ENCODE assay signal across 20 mouse cellular contexts in genomic region chr16:21404631-21405030, GRCm38 (mm10). TPM values are rescaled to one million over a fixed set of nuclear protein-coding genes. Genes with fewer than 3 reads are reported as not detected.
DNase-seq lines count a peak whose midpoint lies in the region; ATAC-seq lines count a peak whose summit lies in the region.
"Had no signal": no experiment of that assay in that cellular context is flagged by ENCODE, and none has a peak within 500 bp of the region (broad histone marks: within the 10 kb centered on the region; RNA-seq: fewer than 3 reads in every experiment).

No protein-coding gene starts in this region.

- 56% methylated on average over 5 of the region's 5 CpGs for WGBS in forebrain, embryonic 10.5 days
- 59% methylated on average over 5 of the region's 5 CpGs for WGBS in forebrain, embryonic 16.5 days
- 27% methylated on average over 5 of the region's 5 CpGs for WGBS in intestine, embryonic 14.5 days
- WGBS in intestine, embryonic 15.5 days, result 34% methylated on average over 5 of the region's 5 CpGs
- WGBS in kidney, embryonic 14.5 days, result 55% methylated on average over 5 of the region's 5 CpGs
- WGBS in limb, embryonic 11.5 days, result 30% methylated on average over 5 of the region's 5 CpGs

- no peak overlapping the region for H3K4me2 ChIP-seq in forebrain, embryonic 16.5 days (ENCODE audit: low read length)
- H3K4me2 ChIP-seq in intestine, embryonic 14.5 days (ENCODE audit: low read length), result no peak overlapping the region
- H3K4me2 ChIP-seq in intestine, embryonic 15.5 days (replicated peaks), result no peak overlapping the region
- H3K4me2 ChIP-seq in kidney, embryonic 14.5 days (replicated peaks; ENCODE audit: low read depth, low read length), result no peak overlapping the region
- no peak overlapping the region for H3K4me2 ChIP-seq in limb, embryonic 11.5 days (ENCODE audit: low read depth, severe bottlenecking)
- H3K4me2 ChIP-seq: heart, embryonic 12.5 days; liver, embryonic 11.5 days; neural tube, embryonic 12.5 days had no signal

- peak overlapping the region; percentile 71; the same call in 1 of the 2 replicates for H3K27ac ChIP-seq in forebrain, embryonic 10.5 days
- H3K27ac ChIP-seq in forebrain, embryonic 16.5 days (ENCODE audit: low read length), result no peak overlapping the region
- H3K27ac ChIP-seq in intestine, embryonic 14.5 days (ENCODE audit: low read depth), result peak overlapping the region; percentile 73
- H3K27ac ChIP-seq in intestine, embryonic 15.5 days, result no peak overlapping the region
- H3K27ac ChIP-seq in kidney, embryonic 14.5 days (ENCODE audit: low read depth, low read length), result no peak overlapping the region
- peak overlapping the region; percentile 68; the same call in 1 of the 2 replicates for H3K27ac ChIP-seq in limb, embryonic 11.5 days (replicated peaks; ENCODE audit: low read depth, low read length)

- peaks cover 32% of the 10 kb centered on the region for H3K4me1 ChIP-seq in forebrain, embryonic 10.5 days
- no peaks in the 10 kb centered on the region for H3K4me1 ChIP-seq in forebrain, embryonic 16.5 days (replicated peaks; ENCODE audit: control insufficient read depth, insufficient read depth, low read length)
- H3K4me1 ChIP-seq in intestine, embryonic 14.5 days (replicated peaks; ENCODE audit: control insufficient read depth, insufficient read depth, low read length), result peaks cover 34% of the 10 kb centered on the region
- H3K4me1 ChIP-seq in intestine, embryonic 15.5 days (replicated peaks), result peaks cover 14% of the 10 kb centered on the region
- H3K4me1 ChIP-seq in kidney, embryonic 14.5 days (ENCODE audit: control insufficient read depth, insufficient read depth, low read length), result peaks cover 6% of the 10 kb centered on the region; the same call in 1 of the 2 replicates
- H3K4me1 ChIP-seq in limb, embryonic 11.5 days (ENCODE audit: control insufficient read depth, insufficient read depth, low read length), result peaks cover 26% of the 10 kb centered on the region

- H3K4me3 ChIP-seq in forebrain, embryonic 10.5 days, result no peak overlapping the region
- H3K4me3 ChIP-seq in forebrain, embryonic 16.5 days (replicated peaks; ENCODE audit: low read length), result no peak overlapping the region
- H3K4me3 ChIP-seq in intestine, embryonic 14.5 days (ENCODE audit: low read depth, low read length), result no peak overlapping the region
- H3K4me3 ChIP-seq in intestine, embryonic 15.5 days (replicated peaks), result no peak overlapping the region
- no peak overlapping the region for H3K4me3 ChIP-seq in kidney, embryonic 14.5 days (ENCODE audit: low read length)
- no peak overlapping the region for H3K4me3 ChIP-seq in limb, embryonic 11.5 days (ENCODE audit: low read depth, low read length)
- H3K4me3 ChIP-seq: heart, embryonic 12.5 days; neural tube, embryonic 12.5 days had no signal

- H3K36me3 ChIP-seq in forebrain, embryonic 10.5 days (replicated peaks), result no peaks in the 10 kb centered on the region
- no peaks in the 10 kb centered on the region for H3K36me3 ChIP-seq in forebrain, embryonic 16.5 days (ENCODE audit: control insufficient read depth, insufficient read depth)
- H3K36me3 ChIP-seq in intestine, embryonic 14.5 days (ENCODE audit: control insufficient read depth, insufficient read depth, low read length), result no peaks in the 10 kb centered on the region
- no peaks in the 10 kb centered on the region for H3K36me3 ChIP-seq in intestine, embryonic 15.5 days
- H3K36me3 ChIP-seq in kidney, embryonic 14.5 days (ENCODE audit: control insufficient read depth, insufficient read depth, low read length), result no peaks in the 10 kb centered on the region
- no peaks in the 10 kb centered on the region for H3K36me3 ChIP-seq in limb, embryonic 11.5 days (ENCODE audit: control insufficient read depth, insufficient read depth, low read length)
- H3K36me3 ChIP-seq: heart, embryonic 12.5 days; neural tube, embryonic 12.5 days had no signal

- H3K27me3 ChIP-seq in forebrain, embryonic 10.5 days (ENCODE audit: poor library complexity, severe bottlenecking), result peaks cover 12% of the 10 kb centered on the region
- H3K27me3 ChIP-seq in forebrain, embryonic 16.5 days (replicated peaks; ENCODE audit: control insufficient read depth, insufficient read depth, low read length), result no peaks in the 10 kb centered on the region
- no peaks in the 10 kb centered on the region for H3K27me3 ChIP-seq in intestine, embryonic 14.5 days (replicated peaks; ENCODE audit: control insufficient read depth, insufficient read depth, low read length)
- H3K27me3 ChIP-seq in intestine, embryonic 15.5 days (replicated peaks), result no peaks in the 10 kb centered on the region
- H3K27me3 ChIP-seq in kidney, embryonic 14.5 days (ENCODE audit: control insufficient read depth, insufficient read depth, low read length), result no peaks in the 10 kb centered on the region; the same call in 1 of the 2 replicates
- no peaks in the 10 kb centered on the region for H3K27me3 ChIP-seq in limb, embryonic 11.5 days (ENCODE audit: control insufficient read depth, insufficient read depth, low read length)
- H3K27me3 ChIP-seq: heart, embryonic 12.5 days; neural tube, embryonic 12.5 days had no signal

- DNase-seq in forebrain, embryonic 10.5 days (ENCODE audit: extremely low spot score, low spot score), result no peak
- no peak for DNase-seq in intestine, embryonic 14.5 days (ENCODE audit: low spot score)
- peak; percentile 43 to 56 for DNase-seq in kidney, postnatal 36 days
- no peak for DNase-seq in limb, embryonic 11.5 days (ENCODE audit: low spot score)
- DNase-seq in cerebellum, postnatal 36 days, result no peak
- DNase-seq: adrenal gland, postnatal 25 days; cerebellum, adult 18-20 months; forebrain, postnatal 0 days; gastrocnemius, postnatal 36 days; lung, adult 18-20 months; right cerebral cortex, postnatal 4 days; thymus, postnatal 14 days had no signal

- no peak overlapping the region for H3K9ac ChIP-seq in forebrain, embryonic 16.5 days (replicated peaks; ENCODE audit: low read depth, low read length)
- no peak overlapping the region for H3K9ac ChIP-seq in intestine, embryonic 14.5 days (ENCODE audit: low read length)
- no peak overlapping the region for H3K9ac ChIP-seq in intestine, embryonic 15.5 days
- H3K9ac ChIP-seq in kidney, embryonic 14.5 days (ENCODE audit: low read depth, low read length), result no peak overlapping the region
- no peak overlapping the region for H3K9ac ChIP-seq in limb, embryonic 11.5 days (ENCODE audit: low read length)
- H3K9ac ChIP-seq: forebrain, postnatal 0 days; heart, embryonic 12.5 days; neural tube, embryonic 12.5 days had no signal

- H3K9me3 ChIP-seq in forebrain, embryonic 10.5 days, result no peaks in the 10 kb centered on the region
- H3K9me3 ChIP-seq in forebrain, embryonic 16.5 days (ENCODE audit: control insufficient read depth, low read length), result no peaks in the 10 kb centered on the region
- H3K9me3 ChIP-seq in intestine, embryonic 14.5 days (ENCODE audit: control insufficient read depth, low read length), result no peaks in the 10 kb centered on the region
- no peaks in the 10 kb centered on the region for H3K9me3 ChIP-seq in intestine, embryonic 15.5 days
- H3K9me3 ChIP-seq in kidney, embryonic 14.5 days (ENCODE audit: control insufficient read depth, low read length), result no peaks in the 10 kb centered on the region
- no peaks in the 10 kb centered on the region for H3K9me3 ChIP-seq in limb, embryonic 11.5 days (ENCODE audit: control insufficient read depth, low read length)
- H3K9me3 ChIP-seq: heart, embryonic 12.5 days; megakaryocyte, embryonic 14.5 days; neural tube, embryonic 12.5 days had no signal

- ATAC-seq in forebrain, embryonic 16.5 days, result no peak
- no peak for ATAC-seq in intestine, embryonic 14.5 days (replicated peaks; ENCODE audit: low FRiP score, low TSS enrichment, low read depth)
- no peak for ATAC-seq in intestine, embryonic 15.5 days
- no peak for ATAC-seq in kidney, embryonic 14.5 days (ENCODE audit: low FRiP score, low TSS enrichment)
- no peak for ATAC-seq in limb, embryonic 11.5 days (ENCODE audit: insufficient number of reproducible peaks, low FRiP score, low TSS enrichment, low read depth)
- ATAC-seq: forebrain, postnatal 0 days; inflammation-experienced regulatory T-cells, adult 6 months had no signal

RNA-seq across cellular contexts. Expression of gene Vps8, which starts 18.3 kb away (rescaled TPM):
- polyA plus RNA-seq in forebrain, embryonic 10.5 days (2016; fragmentation: Nextera tagmentation; extraction: Ambion mirVana), result 19.7 and 21.0 TPM in 2 replicates
- 37.5 and 39.6 TPM in 2 replicates for polyA plus RNA-seq in forebrain, embryonic 16.5 days (2015; fragmentation: Nextera tagmentation; extraction: Ambion mirVana)
- 14.4 and 20.8 TPM in 2 replicates for polyA plus RNA-seq in intestine, embryonic 14.5 days (2014; fragmentation: Nextera tagmentation; extraction: Ambion mirVana)
- 13.9 and 18.4 TPM in 2 replicates for polyA plus RNA-seq in intestine, embryonic 15.5 days (2015; fragmentation: Nextera tagmentation; extraction: Ambion mirVana)
- polyA plus RNA-seq in kidney, embryonic 14.5 days (2014; fragmentation: Nextera tagmentation; extraction: Ambion mirVana), result 6.1 and 14.2 TPM in 2 replicates
- 15.1 and 17.7 TPM in 2 replicates for polyA plus RNA-seq in limb, embryonic 11.5 days (2014; fragmentation: Nextera tagmentation; extraction: Ambion mirVana)

Comparison
In these comparisons a context has a peak if more than half of its experiments do, and no peak if none do; other contexts are left out.
1. H3K27ac ChIP-seq: peak in forebrain, embryonic 10.5 days (single experiment), intestine, embryonic 14.5 days (single experiment) and limb, embryonic 11.5 days (single experiment); none in forebrain, embryonic 16.5 days (single experiment), intestine, embryonic 15.5 days (single experiment) and kidney, embryonic 14.5 days (single experiment).
2. DNase-seq: peak in kidney, postnatal 36 days (2 of 2); none in forebrain, embryonic 10.5 days (single experiment), intestine, embryonic 14.5 days (single experiment), limb, embryonic 11.5 days (single experiment) and cerebellum, postnatal 36 days (0 of 2).